Mouse (Mus musculus): ENCODE measurements around the gene 2210010C04Rik. TPM values are rescaled to one million over a fixed set of nuclear protein-coding genes. Genes with fewer than 3 reads are reported as not detected.
"Not testable (repeated sequence)": the region's sequence is repeated elsewhere in the genome, so short reads cannot be mapped to it uniquely, and the experiment has no call there.

Gene 2210010C04Rik
- polyA plus RNA-seq, 1 experiment from 2014 or later: not detected

DNA sequence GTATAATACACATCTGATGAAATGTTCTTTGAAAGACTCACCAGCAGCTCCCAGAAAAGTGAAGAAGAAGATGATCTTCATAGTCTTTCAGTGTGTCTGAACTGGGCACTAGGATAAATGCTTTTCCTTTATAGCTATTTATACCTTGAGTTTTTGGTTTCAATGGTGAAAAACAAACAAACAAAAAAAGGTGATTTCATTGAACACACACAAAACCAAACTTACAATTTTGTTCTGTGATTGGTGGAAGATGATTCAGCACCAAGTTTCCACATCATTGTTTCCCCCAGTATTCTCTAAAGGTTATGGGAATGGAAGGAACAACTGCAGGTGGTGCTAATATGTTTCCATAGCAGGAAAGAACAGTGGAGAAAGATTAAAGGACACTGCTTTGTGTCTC is 35.9 kb downstream of the 2210010C04Rik start, which contains the start of gene Gm2663:
TSS of gene Gm2663 (minus strand) at position 101 of the 400 bp plus-strand sequence.
- ATAC-seq (ENCODE audit: low FRiP score, low read depth); H3K9me3 ChIP-seq; H3K4me1 ChIP-seq (replicated peaks); H3K9ac ChIP-seq; H3K36me3 ChIP-seq; H3K4me3 ChIP-seq; H3K4me2 ChIP-seq; H3K27ac ChIP-seq (replicated peaks); H3K27me3 ChIP-seq: not testable (repeated sequence)

Other genes with a start within 250 kb of the 2210010C04Rik start
- gene Moxd2, start 148.0 kb downstream of the 2210010C04Rik start, polyA plus RNA-seq (2015; fragmentation: Nextera tagmentation; extraction: Ambion mirVana): not detected in 2 replicates
- not detected in 2 replicates for gene Prss58, start 135.1 kb downstream of the 2210010C04Rik start, polyA plus RNA-seq (2015; fragmentation: Nextera tagmentation; extraction: Ambion mirVana)
- gene 1700074P13Rik, start 95.0 kb downstream of the 2210010C04Rik start, polyA plus RNA-seq (2015; fragmentation: Nextera tagmentation; extraction: Ambion mirVana): not detected in 2 replicates
- gene Gm4744, start 83.6 kb downstream of the 2210010C04Rik start, polyA plus RNA-seq (2015; fragmentation: Nextera tagmentation; extraction: Ambion mirVana): not detected in 2 replicates
- not detected in 2 replicates for gene 1810009J06Rik, start 70.8 kb downstream of the 2210010C04Rik start, polyA plus RNA-seq (2015; fragmentation: Nextera tagmentation; extraction: Ambion mirVana)
- not detected in 2 replicates for gene Gm2663, start 36.0 kb downstream of the 2210010C04Rik start, polyA plus RNA-seq (2015; fragmentation: Nextera tagmentation; extraction: Ambion mirVana)